Mouse (Mus musculus) heart, postnatal 0 days (tissue): ENCODE results near the gene Sumo2. TPM values are rescaled to one million over a fixed set of nuclear protein-coding genes. Genes with fewer than 3 reads are reported as not detected.
A peak's percentile ranks its signal among the peaks of the same experiment; 100 is the strongest.
"Not testable (repeated sequence)": the region's sequence is repeated elsewhere in the genome, so short reads cannot be mapped to it uniquely, and the experiment has no call there.

Source experiments
- ATAC-seq: fragments of 200-750 bp; cut with Nextera tagmentation; 2 replicates; pipeline ENCODE4 v1.8.0; 2017; ENCODE audit warnings: low read depth, moderate number of reproducible peaks, moderate library complexity; ENCODE audit not compliant: insufficient read depth
- DNase-seq: peaks from one replicate; pipeline ENCODE4 v3.0.0-alpha.2; 2016; ENCODE audit warnings: low spot score
- H3K27ac ChIP-seq: fragments of 300-500 bp; sonication (generic); 2 replicates; pipeline ENCODE4 v1.5.1; 2014; ENCODE audit warnings: low read depth, mild to moderate bottlenecking
- H3K27me3 ChIP-seq: fragments of 300-500 bp; sonication (generic); 2 replicates; pipeline ENCODE4 v1.6.1; 2014; ENCODE audit warnings: low read length, mixed read lengths; ENCODE audit not compliant: control insufficient read depth, insufficient read depth
- H3K36me3 ChIP-seq: fragments of 300-500 bp; sonication (generic); replicated peaks from 2 replicates; pipeline ENCODE4 v1.6.1; 2014; ENCODE audit warnings: low read length, mixed read lengths; ENCODE audit not compliant: control insufficient read depth, insufficient read depth
- H3K4me1 ChIP-seq: fragments of 300-500 bp; sonication (generic); 2 replicates; pipeline ENCODE4 v1.6.1; 2014; ENCODE audit warnings: antibody characterized with exemption; ENCODE audit not compliant: control insufficient read depth, insufficient read depth
- H3K4me2 ChIP-seq: fragments of 300-500 bp; sonication (generic); 2 replicates; pipeline ENCODE4 v1.6.1; 2014; ENCODE audit warnings: low read depth, mild to moderate bottlenecking, low read length, moderate library complexity
- H3K4me3 ChIP-seq: fragments of 300-500 bp; sonication (generic); 2 replicates; pipeline ENCODE4 v1.5.1; 2014; ENCODE audit warnings: low read depth, low read length
- H3K9ac ChIP-seq: fragments of 300-500 bp; sonication (generic); replicated peaks from 2 replicates; pipeline ENCODE4 v1.6.1; 2014; ENCODE audit warnings: low read depth, low read length, mixed read lengths
- H3K9me3 ChIP-seq: fragments of 300-500 bp; sonication (generic); replicated peaks from 2 replicates; pipeline ENCODE4 v1.6.1; 2016; ENCODE audit warnings: low read length; ENCODE audit not compliant: control insufficient read depth
- CTCF ChIP-seq: IDR thresholded peaks from 2 replicates; pipeline ENCODE4 v1.5.1; 2016; ENCODE audit warnings: antibody characterized with exemption, control low read depth, low read depth
- EP300 ChIP-seq: IDR thresholded peaks from 2 replicates; pipeline ENCODE4 v1.6.1; 2016; ENCODE audit warnings: antibody characterized with exemption, low read depth
- WGBS: fragments of 180-500 bp; shearing (Covaris S2); extraction: QIAGEN DNeasy Blood & Tissue Kit; methylation state at CpG from one replicate; pipeline ENCODE4 v1.1.7; 2014; 5-methylcytosine and 5-hydroxymethylcytosine counted together
- polyA plus RNA-seq: library from polyadenylated mRNA; unstranded; fragments of >200 nt; fragmentation: Nextera tagmentation; extraction: Ambion mirVana; gene quantifications from 2 replicates; pipeline ENCODE4 v1.2.1, GENCODE M21; 2015
- total RNA-seq: library from RNA; depleted of rRNA; stranded (reverse); fragments of >200 nt; gene quantifications from 2 replicates; pipeline ENCODE4 v1.2.3, GENCODE M21; 2014; ENCODE audit warnings: low replicate concordance

Gene Sumo2
- total and polyA plus RNA-seq, 2 experiments from 2014 or later: 320 to 549 TPM

GRCm38 (mm10) chr11:115506586-115506985 lies 29.5 kb downstream of the Sumo2 start:
- peaks cover 18% of the 10 kb centered on the region for H3K36me3 ChIP-seq
- peaks cover 28% of the 10 kb centered on the region for H3K4me1 ChIP-seq
- H3K27ac ChIP-seq: peak overlapping the region; percentile 28; the same call in 1 of the 2 replicates
- DNase-seq: peak; percentile 24
- H3K9ac ChIP-seq: no peak overlapping the region
- 32% methylated on average over 3 of the region's 3 CpGs for WGBS
- no peak overlapping the region for H3K4me3 ChIP-seq
- ATAC-seq: 0 out of 2 replicates have a peak, but pooled peaks have one; percentile 45
- TF ChIP-seq CTCF (no peak), EP300 (no peak)
- no peaks in the 10 kb centered on the region for H3K9me3 ChIP-seq
- no peaks in the 10 kb centered on the region for H3K27me3 ChIP-seq
- no peak overlapping the region for H3K4me2 ChIP-seq

- Histone ChIP-seq H3K9me3 (no peaks in the 10 kb centered on the region), H3K9ac (no peak overlapping the region), H3K4me3 (no peak overlapping the region), H3K4me1 (peaks cover 11% of the 10 kb centered on the region; the same call in 1 of the 2 replicates), H3K4me2 (no peak overlapping the region), H3K27me3 (no peaks in the 10 kb centered on the region), H3K27ac (no peak overlapping the region), H3K36me3 (peaks cover 57% of the 10 kb centered on the region)
- TF ChIP-seq CTCF: no peak
- no peak for TF ChIP-seq EP300
- DNase-seq: no peak
- no peak for ATAC-seq
- 91% methylated on average over 6 of the region's 6 CpGs for WGBS
Measured at GRCm38 (mm10) chr11:115502636-115503035, 33.4 kb downstream of the Sumo2 start.

- H3K36me3 ChIP-seq: peaks cover 49% of the 10 kb centered on the region
- H3K27me3 ChIP-seq, H3K27ac ChIP-seq, H3K4me3 ChIP-seq, H3K9me3 ChIP-seq, ATAC-seq, H3K4me1 ChIP-seq, DNase-seq, H3K4me2 ChIP-seq, H3K9ac ChIP-seq: not testable (repeated sequence)
- whole genome bisulfite sequencing: 85% methylated on average over 9 of the region's 9 CpGs
Measured at GRCm38 (mm10) chr11:115496559-115496958, 39.5 kb downstream of the Sumo2 start.

GRCm38 (mm10) chr11:115492387-115492786 lies 43.7 kb downstream of the Sumo2 start:
- peaks cover 10% of the 10 kb centered on the region; the same call in 1 of the 2 replicates for H3K4me1 ChIP-seq
- H3K9ac ChIP-seq: 0 out of 2 replicates have a peak overlapping the region, but pooled peaks have one; percentile 23
- WGBS: 25% methylated on average over 6 of the region's 6 CpGs
- peaks cover 19% of the 10 kb centered on the region for H3K36me3 ChIP-seq
- H3K4me3 ChIP-seq: peak overlapping the region; percentile 68
- ATAC-seq (no peak), DNase-seq (no peak)
- no peak overlapping the region for H3K27ac ChIP-seq
- H3K27me3 ChIP-seq: no peaks in the 10 kb centered on the region
- no peaks in the 10 kb centered on the region for H3K9me3 ChIP-seq
- no peak for TF ChIP-seq CTCF
- TF ChIP-seq EP300: no peak
- peak overlapping the region; percentile 73 for H3K4me2 ChIP-seq

GRCm38 (mm10) chr11:115491356-115492083 lies 44.6 kb downstream of the Sumo2 start, which contains the start of gene Nt5c:
Gene Nt5c, minus strand, starts transcription at chr11:115491862.
- Histone ChIP-seq H3K9me3 (no peaks in the 10 kb centered on the region), H3K27ac (peak within 1 kb of the TSS; percentile 77)
- under 1% methylated on average over 43 of the region's 43 CpGs for WGBS

More at GRCm38 (mm10) chr11:115491356-115492083, 44.6 kb downstream of the Sumo2 start, which contains the start of gene Nt5c:
- Histone ChIP-seq H3K9ac (peak within 1 kb of the TSS; percentile 51), H3K4me3 (peak within 1 kb of the TSS; percentile 68), H3K36me3 (0 out of 2 replicates have a peak, but pooled peaks cover 12% of the 10 kb centered on the region), H3K27me3 (no peaks in the 10 kb centered on the region), H3K4me1 (peaks cover 10% of the 10 kb centered on the region; the same call in 1 of the 2 replicates), H3K4me2 (peak within 1 kb of the TSS; percentile 73)
- peak; percentile 78 for DNase-seq
- peak; percentile 89 for ATAC-seq
- no peak for TF ChIP-seq EP300
- TF ChIP-seq CTCF: peak; percentile 70
